Mouse (Mus musculus): ENCODE measurements at regions not wholly inside any gene's neighbourhood (a gene's known extent, or its start where the extent isn't known, plus 50 kb on each side); places are given as distances from the start of the nearest gene placed in this dataset.

DNA sequence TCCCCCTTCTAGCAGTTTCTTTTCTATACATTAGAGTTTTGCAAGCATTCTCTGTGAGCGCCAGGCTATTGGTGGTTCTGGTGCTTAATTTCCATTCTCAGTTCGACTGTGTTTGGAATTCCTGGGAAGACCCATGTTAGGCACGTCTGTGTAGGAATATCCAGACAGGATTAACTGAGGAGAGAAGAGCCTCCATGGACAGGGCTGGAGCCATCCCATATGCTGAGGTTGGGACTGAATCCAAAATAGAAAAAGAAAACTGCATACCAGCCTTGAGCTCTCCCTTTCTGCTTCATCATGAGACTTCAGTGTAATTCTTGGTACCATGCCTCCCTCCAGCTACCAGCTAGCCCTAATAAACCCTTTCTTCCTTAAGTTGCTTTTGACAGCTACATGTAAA is 595.3 kb downstream of the Dok5 start:
- H3K27ac ChIP-seq (ENCODE audit: low read length) = no peak overlapping the region

GRCm38 (mm10) chr2:171308486-171308885 is 576.9 kb downstream of the Dok5 start:
- no peak for ATAC-seq (ENCODE audit: low read depth)
- H3K4me3 ChIP-seq (ENCODE audit: low read depth, low read length) = no peak overlapping the region
- no peaks in the 10 kb centered on the region for H3K27me3 ChIP-seq (ENCODE audit: control insufficient read depth, insufficient read depth, low read depth, low read length)
- no peak overlapping the region for H3K9ac ChIP-seq (ENCODE audit: low read depth, low read length)
- no peaks in the 10 kb centered on the region for H3K4me1 ChIP-seq (ENCODE audit: control insufficient read depth, low read depth, low read length)
- H3K4me2 ChIP-seq (ENCODE audit: low read depth, low read length) = no peak overlapping the region
- no peaks in the 10 kb centered on the region for H3K9me3 ChIP-seq (replicated peaks; ENCODE audit: control insufficient read depth, low read length)
- H3K27ac ChIP-seq (ENCODE audit: low read length) = no peak overlapping the region
- WGBS (ENCODE audit: insufficient replicate concordance) = 42% methylated on average over 4 of the region's 4 CpGs
- no peaks in the 10 kb centered on the region for H3K36me3 ChIP-seq (ENCODE audit: control insufficient read depth, insufficient read depth)

More for the DNA sequence above, 595.3 kb downstream of the Dok5 start:
- Histone ChIP-seq H3K9ac (ENCODE audit: low read depth, low read length) (no peak overlapping the region), H3K4me1 (ENCODE audit: control insufficient read depth, low read depth, low read length) (no peaks in the 10 kb centered on the region), H3K4me3 (ENCODE audit: low read depth, low read length) (no peak overlapping the region), H3K27me3 (ENCODE audit: control insufficient read depth, insufficient read depth, low read depth, low read length) (no peaks in the 10 kb centered on the region), H3K9me3 (replicated peaks; ENCODE audit: control insufficient read depth, low read length) (no peaks in the 10 kb centered on the region), H3K36me3 (ENCODE audit: control insufficient read depth, insufficient read depth) (no peaks in the 10 kb centered on the region), H3K4me2 (ENCODE audit: low read depth, low read length) (no peak overlapping the region)
- ATAC-seq (ENCODE audit: low read depth) = no peak
- WGBS (ENCODE audit: insufficient replicate concordance) = 59% methylated on average over 3 of the region's 3 CpGs

GRCm38 (mm10) chr2:171306000-171306399 is 574.4 kb downstream of the Dok5 start:
- H3K9me3 ChIP-seq (replicated peaks; ENCODE audit: control insufficient read depth, low read length) = no peaks in the 10 kb centered on the region
- no peaks in the 10 kb centered on the region for H3K27me3 ChIP-seq (ENCODE audit: control insufficient read depth, insufficient read depth, low read depth, low read length)
- H3K36me3 ChIP-seq (ENCODE audit: control insufficient read depth, insufficient read depth) = no peaks in the 10 kb centered on the region
- H3K4me3 ChIP-seq (ENCODE audit: low read depth, low read length) = no peak overlapping the region
- WGBS (ENCODE audit: insufficient replicate concordance) = 52% methylated on average over 12 of the region's 12 CpGs
- H3K9ac ChIP-seq (ENCODE audit: low read depth, low read length) = no peak overlapping the region
- no peak overlapping the region for H3K4me2 ChIP-seq (ENCODE audit: low read depth, low read length)
- H3K4me1 ChIP-seq (ENCODE audit: control insufficient read depth, low read depth, low read length) = no peaks in the 10 kb centered on the region
- no peak for ATAC-seq (ENCODE audit: low read depth)
- no peak overlapping the region for H3K27ac ChIP-seq (ENCODE audit: low read length)

- Histone ChIP-seq H3K27me3 (ENCODE audit: control insufficient read depth, insufficient read depth, low read depth, low read length) (no peaks in the 10 kb centered on the region), H3K9me3 (replicated peaks; ENCODE audit: control insufficient read depth, low read length) (no peaks in the 10 kb centered on the region), H3K27ac (ENCODE audit: low read length) (no peak overlapping the region), H3K36me3 (ENCODE audit: control insufficient read depth, insufficient read depth) (no peaks in the 10 kb centered on the region), H3K4me2 (ENCODE audit: low read depth, low read length) (no peak overlapping the region), H3K4me1 (ENCODE audit: control insufficient read depth, low read depth, low read length) (no peaks in the 10 kb centered on the region), H3K9ac (ENCODE audit: low read depth, low read length) (no peak overlapping the region), H3K4me3 (ENCODE audit: low read depth, low read length) (no peak overlapping the region)
- 62% methylated on average over 5 of the region's 5 CpGs for WGBS (ENCODE audit: insufficient replicate concordance)
- ATAC-seq (ENCODE audit: low read depth) = no peak
These were observed 566.9 kb downstream of the Dok5 start for GRCm38 (mm10) chr2:171298519-171298918.

- no peak for ATAC-seq (ENCODE audit: low read depth)
- H3K4me3 ChIP-seq (ENCODE audit: low read depth, low read length) = no peak overlapping the region
- H3K27ac ChIP-seq (ENCODE audit: low read length) = no peak overlapping the region
These were observed 564.0 kb downstream of the Dok5 start for GRCm38 (mm10) chr2:171295603-171296002.

GRCm38 (mm10) chr2:171292579-171292978 is 561.0 kb downstream of the Dok5 start:
- Histone ChIP-seq H3K27me3 (ENCODE audit: control insufficient read depth, insufficient read depth, low read depth, low read length) (no peaks in the 10 kb centered on the region), H3K4me1 (ENCODE audit: control insufficient read depth, low read depth, low read length) (no peaks in the 10 kb centered on the region), H3K9me3 (replicated peaks; ENCODE audit: control insufficient read depth, low read length) (no peaks in the 10 kb centered on the region), H3K4me3 (ENCODE audit: low read depth, low read length) (no peak overlapping the region), H3K27ac (ENCODE audit: low read length) (no peak overlapping the region), H3K4me2 (ENCODE audit: low read depth, low read length) (no peak overlapping the region), H3K9ac (ENCODE audit: low read depth, low read length) (no peak overlapping the region), H3K36me3 (ENCODE audit: control insufficient read depth, insufficient read depth) (no peaks in the 10 kb centered on the region)
- ATAC-seq (ENCODE audit: low read depth) = no peak

More at GRCm38 (mm10) chr2:171295603-171296002, 564.0 kb downstream of the Dok5 start:
- H3K4me2 ChIP-seq (ENCODE audit: low read depth, low read length) = no peak overlapping the region
- H3K9ac ChIP-seq (ENCODE audit: low read depth, low read length) = no peak overlapping the region
- no peaks in the 10 kb centered on the region for H3K36me3 ChIP-seq (ENCODE audit: control insufficient read depth, insufficient read depth)
- 54% methylated on average over 5 of the region's 5 CpGs for WGBS (ENCODE audit: insufficient replicate concordance)
- no peaks in the 10 kb centered on the region for H3K4me1 ChIP-seq (ENCODE audit: control insufficient read depth, low read depth, low read length)
- H3K27me3 ChIP-seq (ENCODE audit: control insufficient read depth, insufficient read depth, low read depth, low read length) = no peaks in the 10 kb centered on the region
- no peaks in the 10 kb centered on the region for H3K9me3 ChIP-seq (replicated peaks; ENCODE audit: control insufficient read depth, low read length)

DNA sequence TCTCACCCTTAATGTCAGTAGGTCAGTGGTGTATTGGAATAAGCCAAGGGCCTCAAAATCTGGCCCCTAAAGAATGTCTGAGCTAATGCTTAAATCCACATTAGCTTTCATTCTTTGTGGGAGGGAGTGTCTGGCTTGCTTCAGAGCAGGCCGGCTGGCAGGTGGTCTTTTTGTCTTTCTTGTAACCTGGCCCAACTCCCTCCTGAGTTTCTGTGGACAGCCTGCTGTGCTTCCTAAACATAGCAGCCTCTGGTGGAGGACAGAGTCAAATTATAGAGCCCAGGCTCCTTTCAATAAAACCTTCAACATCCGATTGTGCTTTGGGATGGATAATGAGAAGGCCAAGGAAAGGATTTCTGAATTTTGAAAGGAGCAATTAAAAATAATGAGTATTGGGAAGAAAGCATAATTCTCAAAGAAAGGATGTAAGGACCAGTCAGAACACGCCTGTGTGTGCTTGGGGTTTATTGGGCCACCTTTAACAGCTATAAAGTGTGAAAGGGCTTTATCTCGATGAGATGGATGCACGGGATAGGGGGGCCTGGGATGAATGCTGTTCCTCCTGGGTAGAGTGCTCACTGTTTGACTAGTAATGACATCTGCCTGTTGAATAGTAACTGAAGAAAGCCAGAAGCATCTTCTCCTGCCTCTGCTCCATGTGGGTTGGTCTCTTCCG is 554.2 kb downstream of the Dok5 start:
- H3K4me1 ChIP-seq (ENCODE audit: control insufficient read depth, low read depth, low read length) = no peaks in the 10 kb centered on the region
- no peak overlapping the region for H3K27ac ChIP-seq (ENCODE audit: low read length)
- no peak overlapping the region for H3K4me3 ChIP-seq (ENCODE audit: low read depth, low read length)
- no peaks in the 10 kb centered on the region for H3K27me3 ChIP-seq (ENCODE audit: control insufficient read depth, insufficient read depth, low read depth, low read length)
- H3K9ac ChIP-seq (ENCODE audit: low read depth, low read length) = no peak overlapping the region
- H3K9me3 ChIP-seq (replicated peaks; ENCODE audit: control insufficient read depth, low read length) = no peaks in the 10 kb centered on the region; the same call in 1 of the 2 replicates
- no peak overlapping the region for H3K4me2 ChIP-seq (ENCODE audit: low read depth, low read length)
- no peaks in the 10 kb centered on the region for H3K36me3 ChIP-seq (ENCODE audit: control insufficient read depth, insufficient read depth)
- 38% methylated on average over 6 of the region's 6 CpGs for WGBS (ENCODE audit: insufficient replicate concordance)
- no peak for ATAC-seq (ENCODE audit: low read depth)

- Histone ChIP-seq H3K4me1 (ENCODE audit: control insufficient read depth, low read depth, low read length) (no peaks in the 10 kb centered on the region), H3K27me3 (ENCODE audit: control insufficient read depth, insufficient read depth, low read depth, low read length) (no peaks in the 10 kb centered on the region), H3K27ac (ENCODE audit: low read length) (no peak overlapping the region), H3K9me3 (replicated peaks; ENCODE audit: control insufficient read depth, low read length) (peaks cover 2% of the 10 kb centered on the region), H3K9ac (ENCODE audit: low read depth, low read length) (no peak overlapping the region), H3K36me3 (ENCODE audit: control insufficient read depth, insufficient read depth) (no peaks in the 10 kb centered on the region), H3K4me2 (ENCODE audit: low read depth, low read length) (no peak overlapping the region), H3K4me3 (ENCODE audit: low read depth, low read length) (no peak overlapping the region)
- no peak for ATAC-seq (ENCODE audit: low read depth)
- WGBS (ENCODE audit: insufficient replicate concordance) = 49% methylated on average over 3 of the region's 3 CpGs
These were observed 548.5 kb downstream of the Dok5 start for GRCm38 (mm10) chr2:171280132-171280531.

DNA sequence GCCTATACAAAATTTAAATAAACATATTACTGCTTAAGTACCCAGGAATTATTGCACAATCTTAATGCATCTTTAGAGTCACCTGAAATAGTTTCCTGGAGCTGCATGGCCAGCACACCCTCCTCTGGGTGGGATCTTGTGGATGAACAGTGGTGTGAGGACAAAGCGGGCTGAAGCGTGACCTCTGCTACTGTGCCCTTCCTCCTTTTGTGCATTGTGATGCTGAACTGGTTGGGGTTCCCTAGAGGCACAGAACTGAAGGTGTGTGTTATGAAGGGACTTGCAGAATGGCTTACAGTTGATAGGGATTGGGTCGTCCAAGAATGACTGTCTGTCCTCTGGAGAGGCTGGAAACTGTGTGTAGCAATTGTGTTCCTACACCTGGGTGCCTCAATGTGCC is 547.7 kb downstream of the Dok5 start:
- H3K4me3 ChIP-seq (ENCODE audit: low read depth, low read length) = no peak overlapping the region
- no peak overlapping the region for H3K4me2 ChIP-seq (ENCODE audit: low read depth, low read length)
- no peak for ATAC-seq (ENCODE audit: low read depth)
- no peaks in the 10 kb centered on the region for H3K27me3 ChIP-seq (ENCODE audit: control insufficient read depth, insufficient read depth, low read depth, low read length)
- no peak overlapping the region for H3K9ac ChIP-seq (ENCODE audit: low read depth, low read length)
- H3K27ac ChIP-seq (ENCODE audit: low read length) = no peak overlapping the region
- H3K36me3 ChIP-seq (ENCODE audit: control insufficient read depth, insufficient read depth) = no peaks in the 10 kb centered on the region
- peaks cover 2% of the 10 kb centered on the region for H3K9me3 ChIP-seq (replicated peaks; ENCODE audit: control insufficient read depth, low read length)
- WGBS (ENCODE audit: insufficient replicate concordance) = 54% methylated on average over 3 of the region's 3 CpGs
- H3K4me1 ChIP-seq (ENCODE audit: control insufficient read depth, low read depth, low read length) = no peaks in the 10 kb centered on the region
